Mouse (Mus musculus) thymus, postnatal 36 days (tissue): ENCODE data around the gene Agxt2.
A peak's percentile ranks its signal among the peaks of the same experiment; 100 is the strongest.

Source experiments
- DNase-seq, 2 experiments: peaks; one replicate each; pipeline ENCODE4 v3.0.0; 2022; ENCODE audit warnings: mixed read lengths in 2 of 2

Agxt2 gene

GRCm38 (mm10) chr15:10358039-10358948 lies at the start of gene Agxt2:
Gene Agxt2, plus strand, starts transcription at chr15:10358532.
- no peak for DNase-seq

- DNase-seq: no peak
Observed at GRCm38 (mm10) chr15:10311826-10312225, 46.5 kb upstream of the Agxt2 start.

GRCm38 (mm10) chr15:10313522-10314455 lies 44.5 kb upstream of the Agxt2 start:
- DNase-seq: peak; percentile 6 to 12

DNA sequence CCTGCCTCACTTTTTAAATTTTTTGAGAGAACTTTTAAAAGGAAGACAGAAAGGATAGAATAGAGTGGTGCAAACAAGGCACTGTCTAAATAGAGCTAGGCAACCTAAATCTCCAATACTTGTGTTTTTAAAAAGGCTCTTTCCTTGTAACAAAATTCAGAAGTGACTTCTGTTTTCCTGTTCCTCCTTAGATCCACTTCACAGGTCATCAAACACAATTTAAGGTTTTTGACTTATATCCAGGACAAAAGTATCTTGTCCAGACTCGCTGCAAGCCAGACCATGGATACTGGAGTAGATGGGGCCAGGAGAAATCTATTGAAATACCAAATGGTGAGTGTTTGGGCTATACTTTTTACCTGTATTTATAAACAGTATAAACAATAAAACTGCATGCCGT lies 33.3 kb upstream of the Agxt2 start, which contains the start of gene Gm21973:
Gm21973 (plus strand) TSS at position 301 of the 400 bp plus-strand sequence.
- DNase-seq: no peak

DNA sequence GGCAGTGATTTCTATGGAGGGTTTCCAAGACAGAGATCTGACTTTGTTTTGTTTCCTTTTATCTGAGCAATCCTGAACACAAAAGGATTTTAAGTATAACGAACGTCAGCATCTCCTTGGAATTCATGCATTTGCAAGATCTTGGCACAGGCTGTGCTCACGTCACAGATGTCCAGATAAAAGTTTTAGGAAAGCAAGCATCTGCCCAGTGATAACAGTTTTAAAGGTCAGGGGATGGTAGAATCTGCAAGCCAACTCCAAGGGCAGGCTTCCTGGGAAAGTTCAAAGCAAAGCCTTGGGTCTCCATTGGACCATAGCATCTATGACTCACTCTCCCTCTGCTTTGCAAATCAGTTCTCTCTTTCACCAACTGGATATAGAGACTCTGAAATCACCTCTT lies 27.7 kb upstream of the Agxt2 start:
- no peak for DNase-seq

DNA sequence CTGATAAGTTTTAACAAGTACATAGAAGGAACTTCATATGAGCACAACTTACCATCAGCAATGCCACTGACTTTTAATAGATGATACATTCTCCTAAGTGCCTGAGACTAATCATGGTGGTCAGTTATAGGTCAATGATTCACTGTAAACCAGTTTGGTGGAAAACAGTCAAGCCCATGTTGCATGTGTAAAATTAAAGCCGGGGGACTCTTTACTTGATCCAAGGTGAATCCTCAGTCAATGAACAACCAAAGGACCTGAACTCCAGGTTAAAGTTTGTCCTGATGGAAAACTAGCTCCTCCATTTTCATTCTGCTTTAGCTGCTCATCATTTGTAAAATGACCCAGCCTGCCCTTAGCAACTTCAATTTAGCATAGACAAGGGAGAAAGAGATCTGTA lies 25.8 kb upstream of the Agxt2 start:
- DNase-seq: no peak

DNA sequence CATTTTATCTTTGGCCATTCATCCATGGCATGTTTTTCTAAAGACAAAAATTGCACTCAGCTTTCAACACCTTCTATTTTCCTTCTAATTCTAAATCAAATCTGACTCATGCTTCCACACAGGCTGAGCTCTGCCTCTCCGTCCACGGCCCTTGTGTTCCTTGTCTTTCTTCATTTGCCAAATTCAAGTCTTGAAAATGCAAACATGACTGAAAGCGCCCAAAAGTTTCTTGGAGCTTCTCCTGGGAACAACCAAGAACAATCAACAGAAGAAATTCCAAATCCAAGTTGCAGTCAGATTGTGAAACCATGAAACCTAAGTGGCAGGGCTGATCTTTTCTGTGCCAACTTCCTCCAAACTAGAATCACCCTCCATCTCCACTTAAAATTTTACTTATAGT lies 19.7 kb upstream of the Agxt2 start:
- no peak for DNase-seq

- DNase-seq: no peak
Observed at GRCm38 (mm10) chr15:10347044-10347443, 11.3 kb upstream of the Agxt2 start.

GRCm38 (mm10) chr15:10366331-10366730 lies 8.0 kb downstream of the Agxt2 start:
- DNase-seq: no peak

- DNase-seq: no peak
Observed at GRCm38 (mm10) chr15:10375404-10375803, 17.1 kb downstream of the Agxt2 start.

DNA sequence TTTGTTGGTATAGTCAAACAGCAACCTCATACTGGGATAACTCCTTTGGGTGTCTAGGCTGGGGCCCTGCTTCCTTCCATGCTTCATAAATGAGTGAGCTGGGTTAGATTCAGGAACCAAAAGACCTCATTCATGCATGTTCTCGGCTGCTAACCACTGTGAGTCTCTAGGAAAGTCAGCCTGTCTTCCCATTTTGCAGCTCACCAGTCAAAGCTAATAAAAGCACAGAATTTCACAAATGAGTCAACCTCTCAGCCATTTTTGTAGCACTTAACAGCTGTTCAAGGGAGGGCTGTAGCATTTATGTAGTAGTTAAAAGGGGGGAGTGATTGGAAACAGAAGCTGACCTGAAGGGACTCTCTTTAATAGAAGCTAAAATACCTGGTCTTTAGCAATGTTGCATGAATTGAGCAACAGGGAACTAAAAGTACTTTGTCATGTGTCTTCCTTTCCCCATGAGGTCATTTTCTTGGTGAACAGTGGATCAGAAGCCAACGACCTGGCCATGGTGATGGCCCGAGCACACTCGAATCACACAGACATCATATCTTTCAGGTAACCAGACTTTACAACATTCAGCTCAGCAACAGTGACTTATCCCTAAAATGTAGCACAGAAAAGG lies 20.1 kb downstream of the Agxt2 start:
- DNase-seq: no peak

- DNase-seq: no peak
Observed at GRCm38 (mm10) chr15:10379757-10380458, 21.6 kb downstream of the Agxt2 start.

- no peak for DNase-seq
Observed at GRCm38 (mm10) chr15:10387263-10387662, 28.9 kb downstream of the Agxt2 start.

DNA sequence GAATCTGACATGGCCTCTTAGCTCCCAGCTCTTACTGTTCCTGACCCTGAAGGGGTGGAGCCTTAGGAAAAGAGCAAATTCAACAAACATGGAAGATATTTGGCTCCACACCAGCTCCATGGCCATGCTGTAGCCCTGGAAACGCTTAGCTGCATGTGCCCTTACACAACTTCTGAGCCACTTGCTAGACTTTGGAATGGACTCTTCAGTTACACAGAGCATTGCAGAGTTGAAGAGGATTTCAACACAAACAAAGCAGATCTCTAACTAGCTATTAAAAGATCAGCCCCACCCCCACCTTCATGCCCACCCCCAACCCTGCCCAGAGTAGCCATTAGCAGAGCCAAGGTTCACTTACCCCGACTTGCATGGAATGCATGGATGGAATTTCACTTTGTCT lies 41.5 kb downstream of the Agxt2 start:
- DNase-seq: no peak

- no peak for DNase-seq
Observed at GRCm38 (mm10) chr15:10400415-10400814, 42.1 kb downstream of the Agxt2 start.

DNA sequence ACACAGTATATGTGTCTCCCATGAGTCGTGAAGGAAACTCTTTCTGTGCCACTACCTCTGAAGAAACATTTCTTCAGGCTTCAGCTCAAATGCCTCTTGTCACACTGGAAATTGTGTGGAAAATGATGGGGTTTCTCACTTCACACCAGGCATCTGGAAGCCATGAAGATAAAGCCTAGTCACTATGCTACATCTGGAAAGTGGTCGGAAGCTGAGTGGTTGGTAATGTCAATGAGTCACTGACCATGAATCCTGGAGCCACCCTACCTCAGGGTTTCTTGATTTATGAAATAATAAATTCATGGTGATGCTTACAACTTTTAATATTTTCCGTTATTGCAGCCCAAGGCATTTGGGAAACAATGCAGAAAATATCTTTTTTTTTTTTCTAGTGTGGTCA lies 51.5 kb downstream of the Agxt2 start:
- DNase-seq: no peak

DNA sequence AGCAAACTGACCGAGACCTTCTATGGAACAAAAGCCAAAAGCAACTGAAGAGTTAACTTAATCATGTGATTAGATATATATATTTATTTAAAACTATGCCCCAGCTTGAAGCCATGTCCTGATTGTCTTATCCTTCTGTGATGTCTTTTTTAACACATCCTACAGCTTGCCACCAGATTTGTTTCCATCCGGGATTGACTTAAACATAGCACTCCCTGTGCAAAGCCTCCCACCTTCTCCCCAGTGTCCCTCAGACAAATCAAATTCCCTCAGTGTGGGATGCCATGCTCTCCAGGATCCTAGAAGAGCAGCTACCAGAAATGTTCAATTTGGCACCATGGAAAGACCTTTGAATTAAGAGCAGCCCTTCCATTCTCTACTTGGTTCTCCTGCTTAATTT lies 52.5 kb downstream of the Agxt2 start:
- no peak for DNase-seq

- DNase-seq: no peak
Observed at GRCm38 (mm10) chr15:10413656-10414055, 55.3 kb downstream of the Agxt2 start.

- DNase-seq: no peak
Observed at GRCm38 (mm10) chr15:10421138-10421784, 62.9 kb downstream of the Agxt2 start.

DNA sequence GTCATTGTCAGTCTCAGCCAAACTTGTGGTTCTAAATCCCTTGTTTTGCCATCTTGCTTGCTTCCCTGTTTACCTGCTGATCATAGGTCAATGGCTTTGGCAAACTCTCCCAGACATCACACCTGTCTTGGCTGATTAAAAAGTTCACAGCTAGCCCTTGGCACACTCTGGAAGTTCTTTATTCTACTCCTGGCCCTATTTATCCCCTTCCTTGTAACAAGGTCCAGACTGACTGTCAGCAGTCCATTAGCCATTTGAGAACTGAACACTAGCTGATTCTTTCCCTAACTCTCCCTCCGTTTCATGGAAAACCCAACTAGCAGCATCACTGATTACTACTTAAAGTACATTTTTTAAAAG lies 63.4 kb downstream of the Agxt2 start:
- no peak for DNase-seq

DNA sequence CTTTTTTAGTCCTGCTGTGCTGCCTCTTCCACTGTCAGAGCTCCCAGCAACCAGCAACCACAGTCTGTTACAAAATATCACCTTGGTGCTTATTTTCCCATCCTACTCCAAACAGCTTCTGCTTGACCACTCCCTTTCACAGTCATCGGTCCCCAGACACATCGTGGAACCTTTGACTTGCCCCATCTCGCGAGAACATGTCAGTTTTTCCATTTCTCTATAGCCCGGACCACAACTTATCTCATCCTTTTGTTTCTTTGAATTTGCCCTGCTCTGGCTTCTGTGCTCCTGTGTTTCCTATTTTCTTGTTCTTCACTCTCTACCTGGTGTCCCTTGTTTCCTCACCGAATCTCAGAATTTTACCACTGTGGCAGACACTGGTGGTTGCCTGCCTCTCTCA lies 67.8 kb downstream of the Agxt2 start:
- no peak for DNase-seq
